Mouse (Mus musculus): ENCODE measurements around the gene Pgs1.

DNA sequence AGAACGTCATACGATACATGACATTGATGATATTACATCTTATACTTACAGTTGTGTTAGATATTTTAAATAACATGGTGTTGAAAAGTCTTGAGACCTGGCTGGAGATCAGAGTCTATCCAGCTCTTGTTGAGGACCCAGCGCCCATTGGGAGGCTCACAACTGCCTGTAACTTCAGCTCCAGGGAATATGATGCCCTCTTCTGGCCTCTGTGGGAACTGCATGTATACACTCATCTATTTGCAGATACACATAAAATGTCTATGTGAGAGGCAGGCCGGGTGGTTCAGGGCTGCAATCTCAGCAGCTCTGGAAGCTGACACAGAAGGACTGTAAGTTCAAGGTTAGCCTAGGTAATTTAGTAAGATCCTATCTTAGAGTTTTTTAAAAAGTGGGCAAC is 32.2 kb downstream of the Pgs1 start:
- peak; percentile 10; the same call in 1 of the 2 replicates for TF ChIP-seq CTCF (IDR thresholded peaks at IDR 0.05; ENCODE audit: extremely low read depth, insufficient read depth, insufficient read length, insufficient replicate concordance)
- no peak for TF ChIP-seq POLR2A (IDR thresholded peaks at IDR 0.05; ENCODE audit: low read depth, low read length)

Measured in spleen, adult 2 months (tissue).